Mouse (Mus musculus) lung, postnatal 0 days (tissue): ENCODE data around the gene Ifna16. TPM values are rescaled to one million over a fixed set of nuclear protein-coding genes. Genes with fewer than 3 reads are reported as not detected.

Experiments used
- ATAC-seq: fragments of 200-750 bp; cut with Nextera tagmentation; 2 replicates; pipeline ENCODE4 v1.8.0; 2017; ENCODE audit warnings: moderate library complexity
- DNase-seq: peaks from one replicate; pipeline ENCODE4 v3.0.0-alpha.2; 2016; ENCODE audit warnings: low spot score
- H3K27ac ChIP-seq: fragments of 300-500 bp; sonication (generic); 2 replicates; pipeline ENCODE4 v1.5.1; 2014; ENCODE audit warnings: antibody characterized with exemption, mild to moderate bottlenecking, low read length, mixed read lengths
- H3K27me3 ChIP-seq: fragments of 300-500 bp; sonication (generic); replicated peaks from 2 replicates; pipeline ENCODE4 v1.6.1; 2014; ENCODE audit warnings: low read length, mixed read lengths; ENCODE audit not compliant: insufficient read depth
- H3K36me3 ChIP-seq: fragments of 300-500 bp; sonication (generic); 2 replicates; pipeline ENCODE4 v1.6.1; 2014; ENCODE audit warnings: low read length, mixed read lengths; ENCODE audit not compliant: insufficient read depth
- H3K4me1 ChIP-seq: fragments of 300-500 bp; sonication (generic); 2 replicates; pipeline ENCODE4 v1.6.1; 2014; ENCODE audit warnings: antibody characterized with exemption, low read depth, low read length, mixed read lengths; ENCODE audit not compliant: insufficient read depth
- H3K4me2 ChIP-seq: fragments of 300-500 bp; sonication (generic); replicated peaks from 2 replicates; pipeline ENCODE4 v1.6.1; 2014; ENCODE audit warnings: low read depth, mild to moderate bottlenecking, low read length, moderate library complexity, mixed read lengths
- H3K4me3 ChIP-seq: fragments of 300-500 bp; sonication (generic); 2 replicates; pipeline ENCODE4 v1.5.1; 2014; ENCODE audit warnings: low read depth, low read length
- H3K9ac ChIP-seq: fragments of 300-500 bp; sonication (generic); replicated peaks from 2 replicates; pipeline ENCODE4 v1.6.1; 2014; ENCODE audit warnings: low read depth, mild to moderate bottlenecking
- H3K9me3 ChIP-seq: fragments of 300-500 bp; sonication (generic); 2 replicates; pipeline ENCODE4 v1.6.1; 2016; ENCODE audit warnings: low read length, mixed read lengths
- CTCF ChIP-seq: IDR thresholded peaks from 2 replicates; pipeline ENCODE4 v1.5.1; 2016; ENCODE audit warnings: antibody characterized with exemption, mild to moderate bottlenecking
- EP300 ChIP-seq: IDR thresholded peaks from 2 replicates; pipeline ENCODE4 v1.6.1; 2016; ENCODE audit warnings: antibody characterized with exemption, mild to moderate bottlenecking, control low read depth
- WGBS: fragments of 180-500 bp; shearing (Covaris S2); extraction: QIAGEN DNeasy Blood & Tissue Kit; methylation state at CpG from one replicate; pipeline ENCODE4 v1.1.7; 2014; 5-methylcytosine and 5-hydroxymethylcytosine counted together
- polyA plus RNA-seq: library from polyadenylated mRNA; unstranded; fragments of >200 nt; fragmentation: Nextera tagmentation; extraction: Ambion mirVana; gene quantifications from 2 replicates; pipeline ENCODE4 v1.2.1, GENCODE M21; 2015

Gene Ifna16
- polyA plus RNA-seq, 1 experiment from 2014 or later, result not detected

GRCm38 (mm10) chr4:88655461-88655860, 21.3 kb downstream of the Ifna16 start:
- TF ChIP-seq CTCF (no peak), EP300 (no peak)
- Histone ChIP-seq H3K9ac (no peak overlapping the region), H3K27ac (no peak overlapping the region), H3K4me2 (no peak overlapping the region), H3K4me3 (no peak overlapping the region), H3K36me3 (no peaks in the 10 kb centered on the region), H3K4me1 (no peaks in the 10 kb centered on the region), H3K9me3 (no peaks in the 10 kb centered on the region), H3K27me3 (no peaks in the 10 kb centered on the region)
- ATAC-seq (no peak), DNase-seq (no peak)
- 14% methylated on average over 1 of the region's 1 CpGs for WGBS

- TF ChIP-seq CTCF, result no peak
- TF ChIP-seq EP300, result no peak
- no peaks in the 10 kb centered on the region for H3K9me3 ChIP-seq
- H3K27me3 ChIP-seq, result no peaks in the 10 kb centered on the region
- H3K4me2 ChIP-seq, result no peak overlapping the region
- H3K4me3 ChIP-seq, result no peak overlapping the region
- H3K9ac ChIP-seq, result no peak overlapping the region
- 73% methylated on average over 3 of the region's 3 CpGs for WGBS
- no peaks in the 10 kb centered on the region for H3K36me3 ChIP-seq
- no peak overlapping the region for H3K27ac ChIP-seq
- DNase-seq (no peak), ATAC-seq (no peak)
- H3K4me1 ChIP-seq, result no peaks in the 10 kb centered on the region
These were observed 23.1 kb downstream of the Ifna16 start for GRCm38 (mm10) chr4:88653644-88654043.

GRCm38 (mm10) chr4:88644359-88644758, 32.4 kb downstream of the Ifna16 start, which contains the start of gene Ifna13:
Gene Ifna13 (minus strand): TSS chr4:88644459.
- no peaks in the 10 kb centered on the region for H3K9me3 ChIP-seq
- ATAC-seq (no peak), DNase-seq (no peak)
- H3K4me1 ChIP-seq, result no peaks in the 10 kb centered on the region
- 42% methylated on average over 2 of the region's 2 CpGs for WGBS
- no peak within 1 kb of the TSS for H3K4me3 ChIP-seq
- no peak within 1 kb of the TSS for H3K4me2 ChIP-seq
- TF ChIP-seq CTCF (no peak), EP300 (no peak)
- H3K36me3 ChIP-seq, result no peaks in the 10 kb centered on the region
- no peak within 1 kb of the TSS for H3K27ac ChIP-seq
- H3K27me3 ChIP-seq, result no peaks in the 10 kb centered on the region
- no peak within 1 kb of the TSS for H3K9ac ChIP-seq

- Histone ChIP-seq H3K36me3 (no peaks in the 10 kb centered on the region), H3K4me3 (no peak overlapping the region), H3K4me1 (no peaks in the 10 kb centered on the region), H3K4me2 (no peak overlapping the region), H3K27ac (no peak overlapping the region), H3K9me3 (no peaks in the 10 kb centered on the region), H3K9ac (no peak overlapping the region), H3K27me3 (no peaks in the 10 kb centered on the region)
- TF ChIP-seq EP300 (no peak), CTCF (no peak)
- WGBS, result 14% methylated on average over 2 of the region's 2 CpGs
- ATAC-seq (no peak), DNase-seq (no peak)
These were observed 34.2 kb downstream of the Ifna16 start for GRCm38 (mm10) chr4:88642526-88642925.

GRCm38 (mm10) chr4:88641077-88641831, 35.5 kb downstream of the Ifna16 start:
- WGBS, result 6% methylated on average over 11 of the region's 11 CpGs
- no peak overlapping the region for H3K9ac ChIP-seq
- no peaks in the 10 kb centered on the region for H3K4me1 ChIP-seq

GRCm38 (mm10) chr4:88640704-88641076, 36.0 kb downstream of the Ifna16 start:
- DNase-seq (no peak), ATAC-seq (peak; percentile 8)
- no peak for TF ChIP-seq CTCF
- no peak overlapping the region for H3K27ac ChIP-seq
- peak overlapping the region; percentile 47 for H3K4me3 ChIP-seq
- WGBS, result 44% methylated on average over 8 of the region's 8 CpGs
- H3K9me3 ChIP-seq, result no peaks in the 10 kb centered on the region
- peak overlapping the region; percentile 58 for H3K4me2 ChIP-seq
- H3K9ac ChIP-seq, result no peak overlapping the region
- H3K27me3 ChIP-seq, result no peaks in the 10 kb centered on the region
- no peaks in the 10 kb centered on the region for H3K36me3 ChIP-seq
- no peaks in the 10 kb centered on the region for H3K4me1 ChIP-seq

More at GRCm38 (mm10) chr4:88641077-88641831, 35.5 kb downstream of the Ifna16 start:
- Histone ChIP-seq H3K27ac (no peak overlapping the region), H3K9me3 (no peaks in the 10 kb centered on the region), H3K4me2 (peak overlapping the region; percentile 58), H3K27me3 (no peaks in the 10 kb centered on the region), H3K4me3 (peak overlapping the region; percentile 47), H3K36me3 (no peaks in the 10 kb centered on the region)
- peak; percentile 99 for DNase-seq
- ATAC-seq, result peak; percentile 94
- TF ChIP-seq CTCF (peak; percentile 88), EP300 (no peak)
